Mouse (Mus musculus): ENCODE measurements at regions not wholly inside any gene's neighbourhood (a gene's known extent, or its start where the extent isn't known, plus 50 kb on each side); places are given as distances from the start of the nearest gene placed in this dataset.

GRCm38 (mm10) chr3:52621936-52622335 is 353.8 kb downstream of the Foxo1 start:
- Histone ChIP-seq H3K4me3 (no peak overlapping the region), H3K4me2 (no peak overlapping the region), H3K36me3 (no peaks in the 10 kb centered on the region), H3K4me1 (replicated peaks) (no peaks in the 10 kb centered on the region; the same call in 1 of the 2 replicates), H3K27me3 (0 out of 2 replicates have a peak, but pooled peaks cover 3% of the 10 kb centered on the region), H3K9me3 (no peaks in the 10 kb centered on the region), H3K9ac (no peak overlapping the region), H3K27ac (no peak overlapping the region)
- ATAC-seq (ENCODE audit: low FRiP score), result no peak
- 88% methylated on average over 8 of the region's 8 CpGs for WGBS

- H3K9ac ChIP-seq, result no peak overlapping the region
Observed at GRCm38 (mm10) chr3:52618925-52619224, 350.7 kb downstream of the Foxo1 start.

GRCm38 (mm10) chr3:52618212-52618924 is 350.2 kb downstream of the Foxo1 start:
- Histone ChIP-seq H3K4me2 (no peak overlapping the region), H3K4me3 (no peak overlapping the region), H3K36me3 (no peaks in the 10 kb centered on the region), H3K9me3 (no peaks in the 10 kb centered on the region), H3K27me3 (no peaks in the 10 kb centered on the region), H3K4me1 (replicated peaks) (peaks cover 6% of the 10 kb centered on the region; the same call in 1 of the 2 replicates), H3K9ac (no peak overlapping the region), H3K27ac (no peak overlapping the region)
- WGBS, result 85% methylated on average over 7 of the region's 7 CpGs
- no peak for ATAC-seq (ENCODE audit: low FRiP score)

More at GRCm38 (mm10) chr3:52618925-52619224, 350.7 kb downstream of the Foxo1 start:
- H3K4me3 ChIP-seq, result no peak overlapping the region
- no peak overlapping the region for H3K27ac ChIP-seq
- 97% methylated on average over 2 of the region's 2 CpGs for WGBS
- ATAC-seq (ENCODE audit: low FRiP score), result no peak
- H3K9me3 ChIP-seq, result no peaks in the 10 kb centered on the region
- no peak overlapping the region for H3K4me2 ChIP-seq
- peaks cover 6% of the 10 kb centered on the region; the same call in 1 of the 2 replicates for H3K4me1 ChIP-seq (replicated peaks)
- no peaks in the 10 kb centered on the region for H3K36me3 ChIP-seq
- no peaks in the 10 kb centered on the region for H3K27me3 ChIP-seq

DNA sequence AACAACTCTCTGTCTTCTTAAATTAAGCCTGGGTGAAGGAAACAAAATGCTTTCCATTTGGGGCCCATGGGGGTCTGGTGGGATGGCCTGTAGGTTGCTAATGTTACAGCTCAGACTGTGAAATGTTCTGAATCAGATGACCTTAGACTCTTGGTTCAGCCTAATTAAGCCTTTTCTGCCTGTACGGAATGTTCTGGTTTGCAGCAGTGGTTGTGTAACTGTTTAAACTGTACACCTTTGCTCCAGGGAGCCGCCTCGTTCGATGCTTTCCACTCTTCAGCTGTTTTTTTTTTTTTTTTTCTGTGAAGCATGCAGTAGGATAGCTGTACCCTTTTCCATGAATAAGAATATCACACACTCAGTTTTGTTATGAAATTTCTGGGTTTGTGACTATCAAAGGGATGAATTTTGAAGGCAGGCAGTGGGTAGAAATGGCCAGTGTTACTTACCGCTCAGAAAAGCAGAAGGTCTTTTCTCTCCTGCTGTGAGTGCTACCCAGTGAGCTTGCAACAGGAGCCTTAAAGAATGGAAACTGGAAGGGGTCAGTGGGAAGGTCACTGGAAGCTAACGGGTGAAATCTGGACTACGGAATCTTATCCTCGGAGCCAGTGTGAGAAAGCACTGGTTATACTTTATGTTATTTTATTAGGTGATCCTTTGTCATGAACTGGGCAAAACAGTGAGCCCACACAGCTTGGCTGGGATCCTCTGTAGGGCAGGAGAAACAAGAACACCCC is 349.4 kb downstream of the Foxo1 start:
- Histone ChIP-seq H3K4me1 (replicated peaks) (peaks cover 6% of the 10 kb centered on the region; the same call in 1 of the 2 replicates), H3K9me3 (no peaks in the 10 kb centered on the region), H3K27ac (no peak overlapping the region), H3K4me3 (no peak overlapping the region), H3K9ac (no peak overlapping the region), H3K27me3 (no peaks in the 10 kb centered on the region), H3K4me2 (no peak overlapping the region), H3K36me3 (no peaks in the 10 kb centered on the region)
- 37% methylated on average over 8 of the region's 8 CpGs for WGBS
- ATAC-seq (ENCODE audit: low FRiP score), result no peak

GRCm38 (mm10) chr3:52611881-52612280 is 343.7 kb downstream of the Foxo1 start:
- Histone ChIP-seq H3K27ac (no peak overlapping the region), H3K27me3 (peaks cover 7% of the 10 kb centered on the region; the same call in 1 of the 2 replicates), H3K4me3 (no peak overlapping the region), H3K9me3 (no peaks in the 10 kb centered on the region), H3K9ac (no peak overlapping the region), H3K4me1 (replicated peaks) (peaks cover 6% of the 10 kb centered on the region; the same call in 1 of the 2 replicates), H3K36me3 (no peaks in the 10 kb centered on the region), H3K4me2 (no peak overlapping the region)
- ATAC-seq (ENCODE audit: low FRiP score), result no peak
- 94% methylated on average over 8 of the region's 8 CpGs for WGBS

- H3K36me3 ChIP-seq, result no peaks in the 10 kb centered on the region
- no peak overlapping the region for H3K4me2 ChIP-seq
- WGBS, result 66% methylated on average over 3 of the region's 3 CpGs
- H3K9me3 ChIP-seq, result no peaks in the 10 kb centered on the region
- no peak overlapping the region for H3K4me3 ChIP-seq
- no peak overlapping the region for H3K27ac ChIP-seq
- peaks cover 7% of the 10 kb centered on the region; the same call in 1 of the 2 replicates for H3K27me3 ChIP-seq
- H3K9ac ChIP-seq, result no peak overlapping the region
- H3K4me1 ChIP-seq (replicated peaks), result peaks cover 8% of the 10 kb centered on the region; the same call in 1 of the 2 replicates
- ATAC-seq (ENCODE audit: low FRiP score), result no peak
Observed at GRCm38 (mm10) chr3:52610466-52610865, 342.3 kb downstream of the Foxo1 start.

DNA sequence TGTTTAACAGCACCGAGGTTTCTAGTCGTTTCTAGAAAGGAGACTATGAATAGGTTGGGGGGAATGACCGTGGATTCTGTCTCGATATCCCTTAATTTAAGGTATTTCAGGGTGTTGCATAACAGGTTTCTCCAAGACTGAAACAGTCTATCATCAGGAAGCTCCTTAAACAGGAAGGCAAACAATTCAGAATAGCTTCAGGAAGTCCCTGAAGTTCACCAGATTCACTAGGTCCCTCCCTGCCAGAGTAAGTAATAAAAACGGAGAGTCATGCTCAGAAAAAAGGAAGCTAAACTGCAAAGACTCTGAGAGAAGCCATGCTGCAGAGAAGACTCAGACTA is 339.9 kb downstream of the Foxo1 start:
- WGBS, result 90% methylated on average over 5 of the region's 5 CpGs
- Histone ChIP-seq H3K9ac (no peak overlapping the region), H3K27me3 (peaks cover 10% of the 10 kb centered on the region; the same call in 1 of the 2 replicates), H3K4me2 (no peak overlapping the region), H3K4me1 (replicated peaks) (peaks cover 9% of the 10 kb centered on the region), H3K27ac (no peak overlapping the region), H3K9me3 (no peaks in the 10 kb centered on the region), H3K36me3 (no peaks in the 10 kb centered on the region), H3K4me3 (no peak overlapping the region)
- ATAC-seq (ENCODE audit: low FRiP score), result no peak

DNA sequence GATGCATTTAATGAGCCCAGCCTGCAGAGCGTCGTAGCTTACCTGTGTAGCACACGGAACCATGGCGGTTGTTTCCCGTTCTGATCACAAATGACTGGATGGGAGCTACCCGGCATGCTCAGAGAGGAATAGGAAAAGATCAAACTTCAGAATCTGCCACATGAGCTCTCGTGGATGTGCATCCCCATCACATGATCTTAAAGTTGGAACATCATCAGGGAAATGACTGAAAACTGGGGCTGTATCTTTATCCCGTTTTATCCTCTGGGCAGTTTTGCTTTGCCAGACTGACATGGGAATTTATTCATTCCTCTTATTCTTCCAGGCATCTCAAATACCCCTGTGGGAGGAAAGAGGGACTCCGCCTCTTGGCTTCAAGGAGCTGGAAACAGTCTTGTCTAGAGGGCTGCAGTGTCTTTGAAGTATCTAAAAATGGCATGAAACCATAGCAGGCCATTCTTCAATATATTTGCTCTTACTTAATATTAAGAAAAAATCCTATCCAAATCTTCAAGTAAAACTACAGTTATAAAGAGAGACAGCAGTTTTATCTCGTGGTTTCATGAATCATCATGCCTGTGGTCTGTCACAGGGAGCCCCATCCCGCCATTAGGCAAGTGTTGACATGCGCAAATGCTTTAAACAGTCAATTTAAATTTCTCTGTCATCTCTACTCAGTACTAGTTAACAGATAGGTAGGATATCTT is 339.4 kb downstream of the Foxo1 start:
- peaks cover 9% of the 10 kb centered on the region for H3K4me1 ChIP-seq (replicated peaks)

GRCm38 (mm10) chr3:52605261-52605771 is 337.2 kb downstream of the Foxo1 start:
- H3K4me2 ChIP-seq, result no peak overlapping the region
- H3K36me3 ChIP-seq, result no peaks in the 10 kb centered on the region
- no peaks in the 10 kb centered on the region for H3K9me3 ChIP-seq
- H3K9ac ChIP-seq, result no peak overlapping the region
- peak; percentile 88 for ATAC-seq (ENCODE audit: low FRiP score)
- 31% methylated on average over 6 of the region's 6 CpGs for WGBS
- no peak overlapping the region for H3K27ac ChIP-seq
- no peak overlapping the region for H3K4me3 ChIP-seq
- H3K4me1 ChIP-seq (replicated peaks), result peaks cover 9% of the 10 kb centered on the region
- H3K27me3 ChIP-seq, result peaks cover 21% of the 10 kb centered on the region; the same call in 1 of the 2 replicates

More for the DNA sequence above, 339.4 kb downstream of the Foxo1 start:
- Histone ChIP-seq H3K4me3 (no peak overlapping the region), H3K4me2 (no peak overlapping the region), H3K27ac (no peak overlapping the region), H3K27me3 (peaks cover 10% of the 10 kb centered on the region; the same call in 1 of the 2 replicates), H3K9me3 (no peaks in the 10 kb centered on the region), H3K9ac (no peak overlapping the region), H3K36me3 (no peaks in the 10 kb centered on the region)
- no peak for ATAC-seq (ENCODE audit: low FRiP score)
- WGBS, result 93% methylated on average over 12 of the region's 12 CpGs

GRCm38 (mm10) chr3:52603244-52603704 is 335.1 kb downstream of the Foxo1 start:
- H3K4me3 ChIP-seq, result no peak overlapping the region

DNA sequence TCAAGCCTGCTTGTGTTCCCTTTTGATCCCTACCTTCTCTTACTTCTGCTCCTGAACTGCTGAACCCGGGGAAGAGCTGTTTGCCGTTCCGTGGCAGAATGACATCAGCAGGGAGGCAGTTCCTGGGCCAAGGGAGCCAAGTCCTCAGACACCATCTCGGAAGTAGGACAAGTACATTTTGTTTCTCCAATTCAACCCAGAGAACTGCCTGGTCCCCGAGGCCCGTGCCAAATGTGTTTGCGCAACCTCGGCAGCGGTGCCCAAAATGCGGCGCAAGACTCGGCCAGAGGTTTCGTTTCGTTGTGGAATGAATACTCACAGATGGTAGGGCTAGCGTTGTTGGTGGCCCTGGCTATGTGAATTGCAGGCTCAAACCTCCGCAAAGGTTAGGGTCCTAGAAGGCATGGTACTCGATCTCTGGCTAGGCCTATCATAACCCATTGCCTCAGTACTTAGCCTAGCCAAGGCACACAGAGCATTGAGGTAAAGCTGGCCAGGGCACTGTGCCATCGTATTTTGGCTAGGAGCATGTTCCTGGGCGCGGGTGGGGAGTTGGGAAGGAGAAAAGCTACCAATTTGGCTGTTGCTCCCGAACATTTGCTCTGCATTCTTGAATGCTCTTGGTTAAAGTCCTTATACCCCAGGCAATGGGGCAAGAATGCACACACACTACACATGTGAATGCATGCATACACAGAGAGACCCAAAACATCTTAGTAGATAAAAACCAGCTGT is 333.0 kb downstream of the Foxo1 start:
- H3K4me3 ChIP-seq, result no peak overlapping the region
- WGBS, result 92% methylated on average over 21 of the region's 21 CpGs
- H3K27ac ChIP-seq, result no peak overlapping the region
- no peaks in the 10 kb centered on the region for H3K36me3 ChIP-seq
- H3K27me3 ChIP-seq, result peaks cover 17% of the 10 kb centered on the region; the same call in 1 of the 2 replicates
- H3K9ac ChIP-seq, result no peak overlapping the region
- no peak overlapping the region for H3K4me2 ChIP-seq
- peaks cover 9% of the 10 kb centered on the region for H3K4me1 ChIP-seq (replicated peaks)
- H3K9me3 ChIP-seq, result no peaks in the 10 kb centered on the region
- no peak for ATAC-seq (ENCODE audit: low FRiP score)

More at GRCm38 (mm10) chr3:52603244-52603704, 335.1 kb downstream of the Foxo1 start:
- no peak overlapping the region for H3K9ac ChIP-seq
- ATAC-seq (ENCODE audit: low FRiP score), result no peak
- no peak overlapping the region for H3K4me2 ChIP-seq
- no peaks in the 10 kb centered on the region for H3K36me3 ChIP-seq
- no peak overlapping the region for H3K27ac ChIP-seq
- H3K9me3 ChIP-seq, result no peaks in the 10 kb centered on the region
- H3K27me3 ChIP-seq, result peaks cover 19% of the 10 kb centered on the region; the same call in 1 of the 2 replicates
- 76% methylated on average over 8 of the region's 8 CpGs for WGBS
- H3K4me1 ChIP-seq (replicated peaks), result peaks cover 9% of the 10 kb centered on the region

Data from hindbrain, embryonic 13.5 days (tissue).